Mouse (Mus musculus): ENCODE measurements at regions not wholly inside any gene's neighbourhood (a gene's known extent, or its start where the extent isn't known, plus 50 kb on each side); places are given as distances from the start of the nearest gene placed in this dataset.
"Not testable (repeated sequence)": the region's sequence is repeated elsewhere in the genome, so short reads cannot be mapped to it uniquely, and the experiment has no call there.

GRCm38 (mm10) chr8:5523281-5523680, 418.1 kb upstream of the Slc10a2 start:
- DNase-seq, result no peak

- no peak for DNase-seq
Observed at GRCm38 (mm10) chr8:5495861-5496260, 390.7 kb upstream of the Slc10a2 start.

- DNase-seq, result peak; percentile 61
Observed at GRCm38 (mm10) chr8:5490491-5490890, 385.3 kb upstream of the Slc10a2 start.

- no peak for DNase-seq
Observed at GRCm38 (mm10) chr8:5482938-5483337, 377.8 kb upstream of the Slc10a2 start.

GRCm38 (mm10) chr8:5472999-5473398, 367.8 kb upstream of the Slc10a2 start:
- peak; percentile 6 for DNase-seq

GRCm38 (mm10) chr8:5472582-5472981, 367.4 kb upstream of the Slc10a2 start:
- DNase-seq, result no peak

GRCm38 (mm10) chr8:5457619-5458018, 352.5 kb upstream of the Slc10a2 start:
- no peak for DNase-seq

GRCm38 (mm10) chr8:5453469-5453868, 348.3 kb upstream of the Slc10a2 start:
- no peak for DNase-seq

- DNase-seq, result not testable (repeated sequence)
Observed at GRCm38 (mm10) chr8:5442243-5442642, 337.1 kb upstream of the Slc10a2 start.

- not testable (repeated sequence) for DNase-seq
Observed at GRCm38 (mm10) chr8:5440404-5440803, 335.3 kb upstream of the Slc10a2 start.

- no peak for DNase-seq
Observed at GRCm38 (mm10) chr8:5439054-5439453, 333.9 kb upstream of the Slc10a2 start.

GRCm38 (mm10) chr8:5428303-5428971, 323.3 kb upstream of the Slc10a2 start:
- peak; percentile 23 for DNase-seq

GRCm38 (mm10) chr8:5416841-5417240, 311.7 kb upstream of the Slc10a2 start:
- DNase-seq, result not testable (repeated sequence)

GRCm38 (mm10) chr8:5384851-5385250, 279.7 kb upstream of the Slc10a2 start:
- no peak for DNase-seq

GRCm38 (mm10) chr8:5378001-5378400, 272.9 kb upstream of the Slc10a2 start:
- DNase-seq, result no peak

- no peak for DNase-seq
Observed at GRCm38 (mm10) chr8:5339953-5340352, 234.8 kb upstream of the Slc10a2 start.

- DNase-seq, result no peak
Observed at GRCm38 (mm10) chr8:5314594-5314993, 209.4 kb upstream of the Slc10a2 start.

GRCm38 (mm10) chr8:5299982-5300381, 194.8 kb upstream of the Slc10a2 start:
- DNase-seq, result no peak

- no peak for DNase-seq
Observed at GRCm38 (mm10) chr8:5297190-5297589, 192.0 kb upstream of the Slc10a2 start.

- no peak for DNase-seq
Observed at GRCm38 (mm10) chr8:5285708-5286161, 180.6 kb upstream of the Slc10a2 start.

GRCm38 (mm10) chr8:5283799-5284198, 178.6 kb upstream of the Slc10a2 start:
- no peak for DNase-seq

GRCm38 (mm10) chr8:5262316-5262715, 157.2 kb upstream of the Slc10a2 start:
- DNase-seq, result no peak

- DNase-seq, result peak; percentile 31
Observed at GRCm38 (mm10) chr8:5241871-5242270, 136.7 kb upstream of the Slc10a2 start.
